Mouse (Mus musculus) left cerebral cortex, postnatal 10 days (tissue): Measurements from ENCODE around the gene Cygb. TPM values are rescaled to one million over a fixed set of nuclear protein-coding genes. Genes with fewer than 3 reads are reported as not detected.

Experiments
- DNase-seq, 2 experiments: peaks; one replicate each; pipeline ENCODE4 v3.0.0; 2021 to 2022; ENCODE audit warnings: low spot score in 2 of 2, mixed read lengths in 1 of 2; ENCODE audit errors: extremely low spot score in 1 of 2
- intact Hi-C: fragments of 180-260 bp; cut with DNase I; formaldehyde crosslinking; loops from one replicate; pipeline ENCODE4 v1.15.1; 2025
- total RNA-seq, 2 experiments: library from RNA; stranded (reverse); gene quantifications; 2 replicates each; pipeline ENCODE4 v1.2.3; 2021

Cygb gene
- total RNA-seq, 2 experiments from 2014 or later: 22.8 to 27.4 TPM

GRCm38 (mm10) chr11:116609965-116610630 is 44.0 kb downstream of the Cygb start:
- intact Hi-C loops: no loop called here
- DNase-seq: peak in 1 of 2 experiments; percentile 22

GRCm38 (mm10) chr11:116607717-116608116 is 46.4 kb downstream of the Cygb start:
- intact Hi-C loops: no loop called here
- DNase-seq: no peak

- intact Hi-C loops: no loop called here
- peak in 1 of 2 experiments; percentile 23 for DNase-seq
Measured at GRCm38 (mm10) chr11:116604097-116604496, 50.0 kb downstream of the Cygb start.

- peak in 1 of 2 experiments; percentile 31 for DNase-seq
- intact Hi-C loops: no loop called here
Measured at GRCm38 (mm10) chr11:116603339-116603738, 50.8 kb downstream of the Cygb start.

GRCm38 (mm10) chr11:116602043-116602442 is 52.1 kb downstream of the Cygb start:
- peak in 1 of 2 experiments; percentile 19 for DNase-seq
- intact Hi-C loops: no loop called here

- no peak for DNase-seq
- intact Hi-C loops: no loop called here
Measured at GRCm38 (mm10) chr11:116601166-116601565, 52.9 kb downstream of the Cygb start.

- intact Hi-C loops: no loop called here
- DNase-seq: peak in 1 of 2 experiments; percentile 22
Measured at GRCm38 (mm10) chr11:116599230-116599629, 54.9 kb downstream of the Cygb start.

- intact Hi-C loops: no loop called here
- peak in 1 of 2 experiments; percentile 28 for DNase-seq
Measured at GRCm38 (mm10) chr11:116598193-116598592, 55.9 kb downstream of the Cygb start.

- DNase-seq: no peak
- intact Hi-C loops: no loop called here
Measured at GRCm38 (mm10) chr11:116596766-116597165, 57.3 kb downstream of the Cygb start.

Other genes starting within 250 kb of the Cygb start
- gene Rnf157, start 241.3 kb downstream of the Cygb start, total RNA-seq: 100 to 1,000 TPM; 200 to 207 TPM
- 10 to 100 TPM; 31.3 to 31.7 TPM for gene Ubald2, start 220.2 kb downstream of the Cygb start, total RNA-seq
- under 1 TPM in 1 of 2 experiments, not detected in 1; 0.14 TPM for gene Qrich2, start 188.1 kb downstream of the Cygb start, total RNA-seq
- gene Prpsap1, start 160.1 kb downstream of the Cygb start, total RNA-seq: 10 to 100 TPM; 85.1 to 87.6 TPM
- gene Sphk1, start 123.4 kb downstream of the Cygb start, total RNA-seq: 1 to 10 TPM; 4.3 to 5.2 TPM
- gene Ube2o, start 72.9 kb downstream of the Cygb start, total RNA-seq: 100 to 1,000 TPM; 136 to 140 TPM
- 1 to 10 TPM; 1.0 to 1.6 TPM for gene Aanat, start 67.9 kb downstream of the Cygb start, total RNA-seq
- 1 to 10 TPM in 1 of 2 experiments, under 1 TPM in 1; 0.95 to 1.1 TPM for gene Rhbdf2, start 27.3 kb downstream of the Cygb start, total RNA-seq
- 1 to 10 TPM; 1.7 to 3.3 TPM for gene Prcd, start 779 bp downstream of the Cygb start, total RNA-seq
- not detected for gene St6galnac1, start 121.2 kb upstream of the Cygb start, total RNA-seq
- gene Mxra7, start 173.7 kb upstream of the Cygb start, total RNA-seq: 10 to 100 TPM; 13.2 to 15.0 TPM
- gene Mettl23, start 189.0 kb upstream of the Cygb start, total RNA-seq: 10 to 100 TPM; 26.7 to 29.4 TPM
- 10 to 100 TPM; 27.7 to 29.3 TPM for gene Jmjd6, start 189.1 kb upstream of the Cygb start, total RNA-seq
- 10 to 100 TPM; 39.8 to 49.4 TPM for gene Mfsd11, start 198.1 kb upstream of the Cygb start, total RNA-seq
- 100 to 1,000 TPM; 196 to 199 TPM for gene Srsf2, start 198.8 kb upstream of the Cygb start, total RNA-seq